ENCODE assay signal across 8 mouse cellular contexts in the genomic region with DNA sequence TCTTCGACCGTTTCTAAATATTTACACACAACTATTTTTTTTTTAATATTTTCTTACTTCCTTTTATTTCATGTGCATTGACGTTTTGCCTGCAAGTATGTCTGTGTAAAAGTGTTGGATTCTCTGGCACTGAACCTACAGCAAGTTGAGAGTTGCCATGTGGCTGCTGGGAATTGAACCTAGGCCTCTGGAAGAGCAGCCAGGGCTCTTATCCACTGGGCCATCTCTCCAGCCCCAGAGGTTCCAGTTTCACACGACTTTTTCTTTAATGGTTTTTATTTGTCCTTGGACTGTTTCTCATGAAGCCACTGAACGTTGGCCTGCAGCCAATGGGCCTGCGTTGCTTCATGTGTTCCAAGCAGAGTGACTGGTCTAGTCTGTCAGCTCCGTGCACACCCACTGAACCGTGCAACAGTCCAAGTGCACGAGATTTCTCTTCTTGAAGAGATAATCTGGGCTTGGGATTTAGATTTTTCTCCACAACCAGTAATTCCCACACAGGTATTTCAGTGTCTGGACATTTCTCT. TPM values are rescaled to one million over a fixed set of nuclear protein-coding genes. Genes with fewer than 3 reads are reported as not detected.
DNase-seq lines count a peak whose midpoint lies in the region; ATAC-seq and TF ChIP-seq lines count a peak whose summit lies in the region.

No protein-coding gene starts in this region.

- H3K27me3 ChIP-seq in kidney, postnatal 0 days (ENCODE audit: insufficient read depth, low read length) = no peaks in the 10 kb centered on the region

- H3K9me3 ChIP-seq in kidney, postnatal 0 days (replicated peaks; ENCODE audit: low read length) = no peaks in the 10 kb centered on the region

- TF ChIP-seq CTCF in kidney, postnatal 0 days (IDR thresholded peaks at IDR 0.05; ENCODE audit: low read depth) = no peak

- 32% methylated on average over 9 of the region's 9 CpGs for WGBS in kidney, postnatal 0 days

- peak; percentile 93 for DNase-seq in MN1 (ENCODE audit: low spot score)
- DNase-seq in adrenal gland, adult (ENCODE audit: inconsistent age in 2 of 2, low spot score in 1 of 2) = peak; percentile 89 to 95
- peak; percentile 81 to 86 for DNase-seq in heart, adult 18-20 months
- DNase-seq in kidney, postnatal 0 days (ENCODE audit: low spot score) = peak; percentile 65
- peak; percentile 28 for DNase-seq in ovary, postnatal 10 days (ENCODE audit: low spot score)
- no peak for DNase-seq in right cerebral cortex, adult 2 months (ENCODE audit: low spot score in 2 of 2)
- no peak for DNase-seq in right cerebral cortex, postnatal 36 days (ENCODE audit: low spot score in 2 of 2)
- no peak for DNase-seq in T-cell, adult 2 months (ENCODE audit: low spot score)

- H3K4me3 ChIP-seq in kidney, postnatal 0 days (replicated peaks; ENCODE audit: low read depth, low read length) = no peak overlapping the region

- H3K36me3 ChIP-seq in kidney, postnatal 0 days (ENCODE audit: insufficient read depth, low read length) = peaks cover 36% of the 10 kb centered on the region

- H3K9ac ChIP-seq in kidney, postnatal 0 days (ENCODE audit: low read depth, low read length) = no peak overlapping the region

- peak overlapping the region; percentile 63; the same call in 1 of the 2 replicates for H3K27ac ChIP-seq in kidney, postnatal 0 days

- ATAC-seq in kidney, postnatal 0 days (replicated peaks; ENCODE audit: low FRiP score, low read depth) = no peak

- no peaks in the 10 kb centered on the region for H3K4me1 ChIP-seq in kidney, postnatal 0 days (replicated peaks; ENCODE audit: insufficient read depth, low read length)

- no peak overlapping the region for H3K4me2 ChIP-seq in kidney, postnatal 0 days (ENCODE audit: low read length)

RNA-seq across cellular contexts. Expression of a gene that starts 23.1 kb away (rescaled TPM):
- under 1 TPM; 0.20 to 0.28 TPM for total RNA-seq in heart, adult 18-20 months (2021)
- polyA plus RNA-seq in kidney, postnatal 0 days (2015; fragmentation: Nextera tagmentation; extraction: Ambion mirVana) = 0.14 and 0.20 TPM in 2 replicates

RNA-seq across cellular contexts. Expression of a gene that starts 55.8 kb away (rescaled TPM):
- total RNA-seq in heart, adult 18-20 months (2021) = 10 to 100 TPM; 52.4 to 56.4 TPM
- 70.9 and 73.8 TPM in 2 replicates for polyA plus RNA-seq in kidney, postnatal 0 days (2015; fragmentation: Nextera tagmentation; extraction: Ambion mirVana)

Comparison
In these comparisons a context has a peak if more than half of its experiments do, and no peak if none do; other contexts are left out.
1. DNase-seq: peak in MN1 (single experiment), adrenal gland, adult (2 of 2), heart, adult 18-20 months (2 of 2), kidney, postnatal 0 days (single experiment) and ovary, postnatal 10 days (single experiment); none in right cerebral cortex, adult 2 months (0 of 2), right cerebral cortex, postnatal 36 days (0 of 2) and T-cell, adult 2 months (single experiment).